Mouse (Mus musculus) MEL-GATA-1-ER (cell line): Measurements from ENCODE around the gene Pno1.
A peak's percentile ranks its signal among the peaks of the same experiment; 100 is the strongest.
"Not testable (repeated sequence)": the region's sequence is repeated elsewhere in the genome, so short reads cannot be mapped to it uniquely, and the experiment has no call there.

ENCODE experiments used
- DNase-seq: peaks from one replicate; pipeline ENCODE4 v3.0.0-alpha.2; 2012; ENCODE audit warnings: low read depth; ENCODE audit errors: extremely low read depth

Gene Pno1

DNA sequence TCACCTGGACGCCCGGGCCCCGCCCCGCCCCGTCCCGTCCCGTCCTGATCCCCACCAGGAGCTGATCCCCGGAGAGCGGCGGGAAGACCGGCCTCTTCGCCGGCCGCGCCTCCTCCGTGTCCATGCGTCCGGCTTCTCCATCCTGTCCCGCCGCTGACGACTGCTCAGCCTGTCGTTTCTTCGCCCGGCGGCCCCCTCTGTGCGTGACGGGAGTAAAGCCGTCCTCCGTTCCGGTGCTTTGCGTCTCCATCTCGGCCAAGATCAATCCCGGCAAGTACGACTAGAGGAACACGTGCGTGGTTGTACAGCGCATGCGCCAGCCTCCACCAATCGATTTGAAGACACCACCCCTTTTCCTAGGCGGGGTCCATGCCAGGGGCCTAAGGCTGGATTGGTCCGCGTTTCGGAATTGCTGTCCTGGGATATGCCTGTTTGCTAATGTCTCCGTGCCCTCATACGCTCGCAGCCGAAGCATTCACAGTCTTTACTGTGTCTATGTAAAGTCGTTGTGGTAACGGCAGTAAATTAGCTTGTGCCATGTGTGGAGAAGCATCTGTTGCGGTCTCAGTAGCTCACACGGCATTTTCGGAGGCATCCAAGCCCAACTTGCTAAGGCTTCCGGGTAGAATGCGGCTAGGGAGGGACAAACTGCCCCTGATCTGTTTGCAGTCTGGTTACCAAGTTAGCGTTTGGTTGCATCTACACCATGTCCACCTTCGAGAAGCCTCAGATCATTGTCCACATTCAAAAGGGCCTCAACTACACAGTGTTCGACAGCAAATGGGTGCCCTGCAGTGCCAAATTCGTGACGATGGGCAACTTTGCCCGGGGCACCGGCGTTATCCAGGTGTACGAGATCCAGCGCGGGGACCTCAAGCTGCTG is at the start of gene Pno1:
Gene Pno1, minus strand, starts transcription at position 311 of the 883 bp plus-strand sequence.
- DNase-seq = peak; percentile 95

DNA sequence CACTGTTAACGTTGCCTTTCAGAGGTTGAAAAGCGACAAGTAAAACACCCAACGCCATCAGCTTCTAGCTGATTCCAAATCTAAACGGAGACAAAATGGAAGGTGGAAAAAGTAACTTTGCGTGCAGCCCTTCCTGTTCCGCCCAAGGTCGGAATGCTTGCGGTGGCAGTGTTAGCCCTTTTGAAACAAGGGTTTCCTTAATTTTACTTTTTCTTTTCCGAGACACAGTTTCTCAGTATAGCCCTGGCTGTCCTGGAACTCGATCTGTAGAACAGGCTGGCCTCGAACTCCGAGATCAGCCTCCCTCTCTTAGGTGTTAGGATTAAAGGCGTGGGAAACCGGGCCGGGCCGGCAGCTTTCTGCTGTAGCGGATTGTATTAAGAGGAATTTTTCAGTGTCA is 46.5 kb upstream of the Pno1 start:
- no peak for DNase-seq

DNA sequence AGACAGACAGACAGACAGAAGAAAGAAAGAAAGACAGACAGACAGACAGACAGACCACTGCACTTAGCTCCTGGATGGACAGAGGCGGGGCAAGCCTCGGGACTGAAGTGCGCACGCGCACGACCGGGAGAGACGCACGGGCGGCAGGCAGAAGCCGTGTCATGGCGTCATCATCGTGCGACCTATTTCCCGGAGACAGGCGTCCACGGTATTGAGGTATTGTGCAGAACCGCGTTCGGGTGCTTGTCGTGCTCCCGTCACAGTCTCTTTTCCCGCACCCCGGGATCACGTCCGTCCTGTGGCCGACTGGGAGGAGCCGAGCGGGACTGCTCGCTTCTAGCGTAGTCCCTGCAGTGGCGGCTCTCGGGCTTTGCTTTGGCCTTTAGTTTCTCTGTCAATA is 46.1 kb upstream of the Pno1 start, which contains the start of gene C1d:
Gene C1d, plus strand, starts transcription at position 137 of the 400 bp plus-strand sequence.
- peak; percentile 88 for DNase-seq

DNA sequence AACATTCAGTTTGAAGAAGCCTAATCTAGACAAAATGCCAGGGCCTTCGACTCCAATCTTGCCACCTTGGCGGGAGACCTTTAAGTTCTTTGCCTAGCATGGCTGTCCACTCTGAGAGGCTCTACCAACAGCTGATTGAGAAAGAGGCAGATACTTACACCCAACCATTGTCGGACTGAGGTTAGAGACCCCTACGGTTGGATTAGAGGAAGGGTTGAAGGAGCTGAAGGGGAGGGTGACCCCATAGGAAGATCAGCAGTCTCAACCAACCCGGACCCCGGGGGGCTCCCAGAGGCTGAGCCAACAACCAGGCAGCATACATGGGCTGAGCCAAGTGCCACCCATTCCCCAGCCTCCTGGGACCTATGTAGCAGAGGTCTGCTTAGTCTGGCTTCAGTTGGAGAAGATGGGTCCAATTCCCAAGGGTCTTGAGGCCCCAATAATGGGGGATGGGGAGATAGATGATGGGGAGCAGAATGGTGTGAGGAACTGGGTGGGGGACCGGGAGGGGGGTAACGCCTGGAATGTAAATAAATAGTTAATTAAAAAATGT is 45.5 kb upstream of the Pno1 start:
- no peak for DNase-seq

GRCm38 (mm10) chr11:17248715-17249114 is 37.3 kb upstream of the Pno1 start:
- no peak for DNase-seq

GRCm38 (mm10) chr11:17238598-17238997 is 27.2 kb upstream of the Pno1 start:
- DNase-seq = not testable (repeated sequence)

DNA sequence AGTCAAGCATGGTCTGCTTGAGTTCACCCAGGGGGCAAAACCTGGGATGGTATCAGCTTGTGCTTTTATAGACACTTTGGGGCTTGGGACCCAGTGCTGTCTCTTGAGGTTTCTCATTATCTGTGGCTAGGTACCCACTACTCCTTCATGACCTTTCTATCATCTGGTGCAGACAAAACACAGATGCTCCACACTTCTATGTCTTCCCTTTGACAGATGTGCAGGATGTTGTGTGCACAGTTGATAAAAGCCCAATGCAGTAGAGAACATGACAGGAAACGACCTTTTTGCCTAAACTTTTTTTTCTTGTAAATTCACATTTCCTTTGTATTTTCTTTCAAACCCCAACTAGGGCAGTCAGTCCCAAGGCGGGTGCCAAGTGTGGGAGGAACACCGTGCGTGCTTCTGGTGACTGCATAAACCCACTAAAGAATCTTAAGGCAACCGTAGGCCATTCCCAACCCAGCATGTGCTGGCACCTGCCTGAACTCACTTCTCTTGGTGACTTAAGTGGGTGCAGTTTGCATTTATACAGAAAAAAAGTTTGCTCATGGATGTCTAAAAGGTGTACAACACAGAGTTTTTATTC is 25.2 kb upstream of the Pno1 start:
- peak; percentile 60 for DNase-seq

GRCm38 (mm10) chr11:17232792-17233191 is 21.4 kb upstream of the Pno1 start:
- DNase-seq = no peak

DNA sequence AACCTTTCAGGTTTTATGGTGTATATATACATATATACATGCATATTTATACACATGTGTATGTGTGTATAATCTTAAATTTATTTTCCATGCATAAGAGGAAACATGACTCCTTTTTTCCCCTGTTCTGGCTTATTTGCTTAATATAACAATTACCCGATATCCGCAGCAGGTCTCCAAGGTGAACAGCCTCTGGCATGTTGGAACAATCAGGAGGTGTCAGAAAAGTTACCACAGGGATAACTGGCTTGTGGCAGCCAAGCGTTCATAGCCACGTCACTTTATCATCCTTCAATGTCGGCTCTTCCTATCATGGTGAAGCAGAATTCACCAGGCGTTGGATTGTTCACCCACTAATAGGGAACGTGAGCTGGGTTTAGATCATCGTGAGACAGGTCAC is 9.8 kb upstream of the Pno1 start:
- no peak for DNase-seq

DNA sequence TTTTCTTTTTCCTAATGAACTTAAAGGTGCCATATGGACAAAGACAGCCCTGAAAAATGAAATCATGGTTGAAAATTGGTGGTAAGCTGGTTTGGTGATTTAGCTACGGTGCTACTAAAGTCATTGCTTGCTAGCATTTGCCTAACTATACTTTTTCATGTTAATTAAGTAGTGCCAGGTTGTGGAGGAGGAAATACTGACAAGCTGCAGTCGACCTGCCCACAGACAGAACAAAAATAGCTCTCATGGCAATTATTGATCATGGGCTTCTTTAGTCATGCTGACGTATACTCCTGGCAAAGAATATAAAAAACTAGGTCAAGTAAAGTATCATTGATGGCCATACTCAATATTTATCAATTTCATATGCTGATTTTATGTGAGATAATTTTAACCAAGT is 4.1 kb upstream of the Pno1 start:
- no peak for DNase-seq

- DNase-seq = peak; percentile 33
Observed at GRCm38 (mm10) chr11:17212903-17213509, 1.6 kb upstream of the Pno1 start.

GRCm38 (mm10) chr11:17212141-17212495 is 750 bp upstream of the Pno1 start:
- DNase-seq = peak; percentile 63

DNA sequence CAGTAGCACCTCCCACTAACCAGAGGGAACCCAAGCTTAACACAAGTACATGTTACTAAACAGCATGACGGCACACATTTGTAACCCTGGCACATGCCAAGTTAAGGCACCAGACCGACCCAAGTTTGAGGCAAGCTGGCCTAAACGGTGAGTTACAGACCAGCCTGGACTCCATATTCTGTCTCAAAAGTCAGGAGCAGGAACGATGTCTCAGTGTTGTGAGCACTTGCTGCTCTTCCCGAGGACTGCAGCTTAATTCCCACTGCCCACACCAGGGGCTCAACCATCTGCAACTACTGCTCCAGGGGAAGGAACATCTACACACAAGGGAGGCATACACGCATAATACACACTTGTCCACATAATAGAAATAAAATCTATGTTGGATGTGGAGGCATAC is 8.9 kb downstream of the Pno1 start:
- DNase-seq = no peak

GRCm38 (mm10) chr11:17200936-17201335 is 10.4 kb downstream of the Pno1 start:
- DNase-seq = no peak

DNA sequence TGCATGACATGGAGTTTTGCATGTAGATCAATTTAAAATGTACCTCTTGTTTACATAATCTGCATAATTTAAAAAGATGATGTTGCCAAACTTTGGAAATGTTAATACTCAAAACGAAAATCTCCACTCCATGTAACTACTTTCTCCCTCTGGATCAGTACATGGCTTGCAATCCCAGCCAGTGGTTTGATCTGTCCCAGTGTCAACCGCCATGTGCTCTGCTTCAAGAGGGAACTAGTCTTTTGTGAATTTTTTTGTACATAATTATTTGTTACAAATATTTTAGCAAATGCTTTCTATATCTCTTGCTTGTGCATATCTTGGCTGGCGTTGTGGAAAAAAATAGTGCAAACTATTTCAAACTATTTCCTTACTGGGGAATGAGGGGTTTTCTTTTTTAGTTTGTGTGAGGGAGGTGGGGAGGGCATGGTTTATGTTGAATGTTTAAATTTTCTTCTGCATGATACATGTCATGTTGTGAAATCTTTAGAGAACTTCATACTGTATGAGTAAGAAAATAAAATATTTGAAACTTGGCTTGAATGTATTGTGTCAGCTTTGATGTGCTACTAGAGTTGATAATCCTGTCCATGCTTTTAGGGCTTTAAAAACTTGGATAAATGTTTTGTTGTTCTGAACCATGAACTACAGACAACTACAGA is 11.4 kb downstream of the Pno1 start:
- no peak for DNase-seq

- DNase-seq = no peak
Observed at GRCm38 (mm10) chr11:17199170-17199569, 12.2 kb downstream of the Pno1 start.

DNA sequence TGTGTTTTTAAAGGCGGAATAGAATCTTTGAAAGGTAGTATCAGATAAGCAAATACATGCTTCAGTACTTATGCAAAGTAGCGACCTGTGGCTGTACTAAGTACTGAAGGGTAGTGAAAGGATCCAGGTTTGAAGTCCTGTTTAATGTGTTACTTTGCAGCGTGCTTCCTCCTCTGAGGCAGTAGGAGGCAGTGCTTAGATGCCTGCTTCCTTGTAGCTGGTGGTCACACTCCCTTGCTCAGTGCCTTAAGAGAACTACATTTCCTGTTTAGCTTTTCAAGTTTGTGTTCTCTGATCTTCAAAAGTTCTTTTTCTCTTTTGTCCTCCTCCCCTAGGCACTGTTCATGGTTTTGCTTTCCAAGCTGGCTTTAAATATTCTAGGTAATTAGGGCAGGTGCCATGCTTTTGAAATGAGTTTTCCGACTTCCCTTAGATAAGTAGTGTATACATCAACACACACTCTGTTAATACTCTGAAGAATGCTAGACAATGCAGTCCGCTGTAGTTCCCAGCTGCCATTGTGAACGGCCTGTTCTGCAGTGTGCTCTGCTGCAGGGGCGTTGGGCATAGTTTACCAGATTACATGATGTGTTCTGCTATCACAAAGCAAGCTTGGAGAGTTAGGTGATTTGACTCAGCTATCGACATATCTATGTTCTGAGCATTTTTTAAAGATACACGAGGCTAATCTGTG is 19.1 kb downstream of the Pno1 start:
- DNase-seq = no peak

DNA sequence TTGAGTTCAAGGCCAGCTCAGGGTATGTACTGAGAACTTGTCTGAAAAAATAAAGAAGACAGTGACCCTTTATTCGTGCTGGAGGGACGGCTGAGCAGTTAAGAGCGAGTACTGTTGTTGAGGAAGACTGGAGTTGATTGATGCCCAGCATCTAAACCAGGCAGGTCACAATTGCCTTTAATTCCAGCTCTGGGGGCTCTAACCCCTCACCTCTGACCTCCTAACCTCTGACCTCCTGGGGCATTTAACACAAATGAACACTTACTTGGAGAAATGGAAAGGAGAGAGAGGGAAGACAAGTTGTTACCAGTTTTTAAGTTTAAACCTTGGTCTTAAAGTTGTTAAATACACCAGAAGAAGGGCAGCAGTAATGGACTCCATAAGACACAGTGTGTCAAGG is 22.6 kb downstream of the Pno1 start:
- no peak for DNase-seq

DNA sequence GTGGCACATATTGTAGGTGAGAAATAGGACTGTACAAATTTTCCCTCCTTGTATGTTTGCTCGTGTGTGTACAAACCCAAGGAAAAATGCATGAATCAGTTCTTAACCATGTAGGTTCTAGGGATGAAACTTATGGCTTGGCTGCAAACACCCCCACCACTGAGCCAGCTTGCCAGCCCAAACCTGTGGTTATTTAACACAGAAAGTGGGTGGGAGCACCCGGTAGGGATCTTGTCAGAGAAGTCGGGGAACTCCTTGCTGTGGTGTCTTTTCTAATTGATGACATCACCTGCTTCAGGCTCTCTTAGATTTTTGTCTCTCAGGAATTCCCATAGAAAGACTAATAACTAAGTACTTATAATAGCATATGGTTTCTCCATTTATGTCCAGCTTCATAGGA is 23.7 kb downstream of the Pno1 start:
- no peak for DNase-seq

DNA sequence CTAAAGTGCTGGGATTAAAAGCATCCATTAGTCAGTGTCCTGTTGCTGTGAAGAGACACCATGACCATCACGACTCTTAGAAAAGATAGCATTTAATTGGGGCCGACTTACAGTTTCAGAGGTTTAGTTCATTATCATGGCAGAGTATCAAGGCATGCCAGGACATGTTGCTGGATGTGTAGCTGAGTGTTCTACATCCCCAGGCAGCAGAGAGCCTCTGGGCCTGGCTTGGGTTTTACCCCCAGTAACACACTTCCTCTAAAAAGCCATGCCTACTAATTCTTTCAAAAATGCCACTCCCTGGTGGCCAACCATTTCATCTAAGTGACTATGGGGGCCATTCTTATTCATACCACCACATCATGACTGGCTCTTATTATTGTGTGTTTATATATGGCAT is 28.2 kb downstream of the Pno1 start:
- no peak for DNase-seq

DNA sequence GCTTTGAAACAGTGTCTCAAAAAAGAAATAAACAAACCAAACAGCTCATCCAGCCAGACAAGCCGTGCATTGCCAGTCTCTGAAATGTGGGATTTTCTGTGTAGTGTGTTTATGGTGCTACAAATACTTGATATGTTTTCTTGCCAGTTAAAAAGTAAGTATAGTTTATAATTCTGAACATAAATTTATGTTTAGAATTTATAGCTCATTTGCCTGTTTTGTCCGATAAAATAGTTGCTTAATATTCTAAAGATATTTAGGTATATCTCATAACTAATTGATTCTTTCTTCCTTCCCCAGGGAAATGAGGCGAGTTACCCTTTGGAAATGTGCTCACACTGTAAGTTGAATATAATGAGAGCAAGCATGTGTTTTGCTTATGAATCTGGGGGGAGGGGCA is 29.6 kb downstream of the Pno1 start, which contains the start of gene Wdr92:
Gene Wdr92, plus strand, starts transcription at position 301 of the 400 bp plus-strand sequence.
- no peak for DNase-seq
